Mouse (Mus musculus) ovary, adult 18-20 months (tissue): Measurements from ENCODE around the gene Kctd13.

Source experiments
- DNase-seq: peaks from one replicate; pipeline ENCODE4 v3.0.0; 2022; ENCODE audit warnings: low spot score, mixed read lengths

Gene Kctd13

DNA sequence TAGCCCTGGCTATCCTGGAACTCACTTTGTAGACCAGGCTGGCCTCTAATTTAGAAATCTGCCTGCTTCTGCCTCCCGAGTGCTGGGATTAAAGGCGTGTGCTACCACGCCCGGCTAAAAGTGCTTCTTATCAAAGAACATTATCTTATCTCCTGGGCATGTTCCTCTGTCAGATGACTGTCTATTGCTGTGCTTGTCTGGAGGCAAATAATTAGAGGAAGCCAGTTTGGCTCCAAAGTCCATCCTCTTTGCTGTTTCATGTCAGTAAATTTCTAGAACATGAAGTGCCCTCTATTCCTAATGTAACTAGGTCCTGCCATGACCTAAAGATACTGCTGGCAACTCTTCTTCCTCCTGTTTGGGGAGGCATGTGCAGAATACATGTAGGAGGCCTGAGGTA lies 53.4 kb downstream of the Kctd13 start:
- DNase-seq = no peak

DNA sequence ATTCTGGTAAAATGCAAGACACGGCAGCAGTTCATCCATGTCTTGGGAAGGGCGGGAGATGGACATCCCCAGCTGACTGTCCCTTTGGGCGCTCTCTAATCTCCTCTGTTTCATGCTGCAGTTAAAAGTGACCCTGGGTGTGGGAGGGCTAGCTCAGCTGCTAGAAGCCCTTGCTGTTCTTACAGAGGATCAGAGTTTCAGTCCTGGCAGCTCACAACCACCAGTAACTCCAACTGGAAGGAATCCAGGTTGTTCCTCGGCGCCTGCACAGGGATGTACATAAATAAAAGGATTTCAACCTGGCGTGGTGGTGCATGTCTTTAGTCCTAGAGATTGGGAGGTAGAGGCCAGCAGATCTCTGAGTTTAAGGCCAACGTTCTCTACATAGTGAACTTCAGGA lies 54.4 kb downstream of the Kctd13 start:
- DNase-seq = no peak

DNA sequence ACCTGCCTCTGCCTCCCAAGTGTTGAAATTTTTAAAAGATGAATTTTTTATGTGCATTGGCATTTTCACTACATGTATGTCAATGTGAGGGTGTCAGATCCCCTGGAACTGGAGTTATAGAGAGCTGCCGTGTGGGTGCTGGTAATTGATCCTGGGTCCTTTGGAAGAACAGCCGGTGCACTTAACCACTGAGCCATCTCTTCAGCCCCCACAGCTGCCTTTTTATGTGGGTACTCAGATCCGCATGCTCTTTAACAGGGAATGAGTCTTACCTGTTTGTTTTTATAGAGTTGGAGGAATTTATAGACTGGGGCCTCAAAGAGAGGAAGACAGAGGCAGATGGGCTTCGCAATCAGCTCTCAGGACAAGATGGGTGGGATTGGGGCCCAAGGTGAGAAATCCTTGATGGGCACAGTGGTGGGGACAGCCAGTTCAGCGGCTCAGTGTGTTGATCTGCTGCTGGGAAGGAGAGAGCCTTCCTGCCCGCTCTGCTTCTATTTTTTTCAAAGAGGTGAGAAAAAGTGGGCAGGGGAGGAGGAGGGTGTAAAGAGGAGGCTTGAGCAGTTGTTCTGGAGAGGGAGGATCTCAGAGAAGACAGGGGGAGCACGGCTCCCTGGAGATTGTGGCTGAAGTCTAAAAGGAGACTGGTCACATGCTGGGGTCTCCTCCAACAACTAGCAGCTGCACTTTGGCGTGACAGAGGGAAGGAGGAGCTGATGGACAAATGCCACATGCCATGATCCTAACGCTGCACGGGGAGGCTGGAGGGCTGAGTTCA lies 56.2 kb downstream of the Kctd13 start:
- no peak for DNase-seq

DNA sequence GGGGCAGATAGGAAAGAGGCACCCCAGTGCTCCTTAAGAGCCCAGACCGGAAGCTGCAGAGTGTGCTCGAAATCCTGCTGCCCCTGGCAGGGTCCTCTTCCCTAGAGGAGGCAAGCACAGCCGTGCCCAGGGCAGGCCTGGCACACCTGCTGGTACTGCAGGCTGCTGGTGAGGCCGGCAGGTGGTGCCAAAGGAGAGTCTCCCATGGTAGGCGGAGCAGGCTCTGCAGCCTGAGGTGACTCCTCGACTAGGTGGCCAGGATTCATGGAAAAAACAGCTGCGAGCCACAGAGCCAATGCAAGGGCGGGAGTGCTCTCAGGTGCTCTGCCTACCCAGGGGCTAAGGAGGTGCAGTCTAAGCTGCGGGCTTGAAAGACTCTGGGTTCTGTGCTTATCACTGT lies 57.6 kb downstream of the Kctd13 start:
- DNase-seq = no peak

DNA sequence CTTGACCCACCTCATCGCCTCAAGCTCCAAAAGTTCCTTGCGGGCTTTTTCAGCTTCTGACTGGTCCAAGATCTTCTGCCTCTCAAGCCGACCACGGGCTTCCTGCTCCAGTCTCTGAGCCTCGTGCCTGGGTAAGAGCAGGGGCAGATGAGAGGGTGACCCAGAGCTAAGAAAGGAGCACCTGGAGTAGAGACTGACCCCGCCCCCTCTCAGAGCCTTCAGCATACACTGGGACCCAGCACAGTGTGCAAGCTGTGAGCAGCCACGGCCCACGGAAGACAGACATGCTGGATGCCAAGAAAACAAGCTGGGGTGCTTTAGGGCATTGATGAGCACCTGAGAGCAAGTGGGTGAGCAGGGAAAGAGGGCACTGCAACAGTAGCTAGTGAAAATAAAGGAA lies 60.1 kb downstream of the Kctd13 start:
- no peak for DNase-seq
